Comparison of ENCODE assay signal across 18 mouse cellular contexts in genomic region chr1:160052556-160053315, GRCm38 (mm10). TPM values are rescaled to one million over a fixed set of nuclear protein-coding genes. Genes with fewer than 3 reads are reported as not detected.
DNase-seq lines count a peak whose midpoint lies in the region; ATAC-seq and TF ChIP-seq lines count a peak whose summit lies in the region.
"Had no signal": no experiment of that assay in that cellular context is flagged by ENCODE, and none has a peak within 500 bp of the region (broad histone marks: within the 10 kb centered on the region; RNA-seq: fewer than 3 reads in every experiment).

No protein-coding gene starts in this region.

- TF ChIP-seq CTCF in liver, embryonic 14.5 days (IDR thresholded peaks at IDR 0.05; ENCODE audit: low read depth) = no peak

- H3K9me3 ChIP-seq in liver, embryonic 14.5 days (ENCODE audit: control insufficient read depth, low read length) = no peaks in the 10 kb centered on the region
- no peaks in the 10 kb centered on the region for H3K9me3 ChIP-seq in liver, embryonic 11.5 days (ENCODE audit: control insufficient read depth, low read length)
- H3K9me3 ChIP-seq in hindbrain, embryonic 10.5 days = no peaks in the 10 kb centered on the region
- H3K9me3 ChIP-seq: embryonic facial prominence, embryonic 15.5 days; heart, embryonic 15.5 days; midbrain, embryonic 15.5 days; neural tube, embryonic 13.5 days had no signal

- H3K4me1 ChIP-seq in liver, embryonic 14.5 days (replicated peaks; ENCODE audit: control insufficient read depth in 2 of 2, insufficient read depth in 2 of 2, low read length in 1 of 2) = peaks cover 49 to 65% of the 10 kb centered on the region in 2 experiments
- H3K4me1 ChIP-seq in liver, embryonic 11.5 days (replicated peaks; ENCODE audit: control insufficient read depth, insufficient read depth, low read length) = peaks cover 21% of the 10 kb centered on the region
- no peaks in the 10 kb centered on the region for H3K4me1 ChIP-seq in hindbrain, embryonic 10.5 days (replicated peaks)
- H3K4me1 ChIP-seq: embryonic facial prominence, embryonic 15.5 days; midbrain, embryonic 15.5 days; neural tube, embryonic 13.5 days had no signal

- no peak overlapping the region for H3K4me2 ChIP-seq in liver, embryonic 14.5 days (ENCODE audit: low read depth)
- no peak overlapping the region for H3K4me2 ChIP-seq in liver, embryonic 11.5 days
- H3K4me2 ChIP-seq: embryonic facial prominence, embryonic 15.5 days; heart, embryonic 15.5 days; midbrain, embryonic 15.5 days; neural tube, embryonic 13.5 days had no signal

- H3K27ac ChIP-seq in liver, embryonic 14.5 days = 0 out of 2 replicates have a peak overlapping the region, but pooled peaks have one; percentile 5
- no peak overlapping the region for H3K27ac ChIP-seq in liver, embryonic 11.5 days (ENCODE audit: low read depth, low read length)
- no peak overlapping the region for H3K27ac ChIP-seq in hindbrain, embryonic 10.5 days
- H3K27ac ChIP-seq: embryonic facial prominence, embryonic 15.5 days; heart, embryonic 15.5 days; kidney, postnatal 0 days; midbrain, embryonic 15.5 days; neural tube, embryonic 13.5 days; stomach, postnatal 0 days had no signal

- no peaks in the 10 kb centered on the region for H3K27me3 ChIP-seq in liver, embryonic 14.5 days (ENCODE audit: control insufficient read depth, insufficient read depth, low read length)
- H3K27me3 ChIP-seq in liver, embryonic 11.5 days (replicated peaks; ENCODE audit: control insufficient read depth, insufficient read depth, low read length) = no peaks in the 10 kb centered on the region
- no peaks in the 10 kb centered on the region for H3K27me3 ChIP-seq in hindbrain, embryonic 10.5 days (ENCODE audit: insufficient read depth, poor library complexity, severe bottlenecking)
- H3K27me3 ChIP-seq: embryonic facial prominence, embryonic 15.5 days; heart, embryonic 15.5 days; midbrain, embryonic 15.5 days; neural tube, embryonic 13.5 days had no signal

- ATAC-seq in liver, embryonic 14.5 days (ENCODE audit: insufficient read depth) = peak; percentile 19; the same call in 1 of the 2 replicates
- no peak for ATAC-seq in liver, embryonic 11.5 days (replicated peaks; ENCODE audit: low FRiP score)
- peak; percentile 65 for ATAC-seq in granulocyte monocyte progenitor cell, adult 5-6 weeks (replicated peaks; ENCODE audit: poor library complexity, severe bottlenecking)
- ATAC-seq: intestine, embryonic 16.5 days; midbrain, embryonic 15.5 days had no signal

- no peak for DNase-seq in liver, embryonic 14.5 days (ENCODE audit: low read depth in 3 of 3, low spot score in 3 of 3)
- DNase-seq in liver, embryonic 11.5 days (ENCODE audit: low spot score) = no peak
- DNase-seq in CD4-positive, CD25-positive, alpha-beta regulatory T cell, adult 2 months (ENCODE audit: low read depth, low spot score) = peak; percentile 88
- peak; percentile 89 for DNase-seq in naive thymus-derived CD4-positive, alpha-beta T cell, adult 2 months (ENCODE audit: low read depth)
- DNase-seq in cerebellum, adult 9-10 months = no peak
- DNase-seq in cerebellum, adult 11 months = no peak
- DNase-seq in hindbrain, embryonic 10.5 days (ENCODE audit: low spot score) = no peak
- DNase-seq: cerebellum, adult 2 months; lung, postnatal 36 days; right cerebral cortex, postnatal 4 days had no signal

- TF ChIP-seq EP300 in liver, embryonic 14.5 days (IDR thresholded peaks at IDR 0.05; ENCODE audit: low read depth) = no peak

- H3K36me3 ChIP-seq in liver, embryonic 14.5 days (replicated peaks; ENCODE audit: control insufficient read depth, insufficient read depth, low read depth) = no peaks in the 10 kb centered on the region
- H3K36me3 ChIP-seq in liver, embryonic 11.5 days (ENCODE audit: control insufficient read depth, insufficient read depth, low read length) = no peaks in the 10 kb centered on the region
- H3K36me3 ChIP-seq in hindbrain, embryonic 10.5 days = no peaks in the 10 kb centered on the region
- H3K36me3 ChIP-seq: embryonic facial prominence, embryonic 15.5 days; heart, embryonic 15.5 days; midbrain, embryonic 15.5 days; neural tube, embryonic 13.5 days had no signal

- no peak overlapping the region for H3K4me3 ChIP-seq in liver, embryonic 14.5 days (ENCODE audit: insufficient read depth in 1 of 2, low read depth in 2 of 2, low read length in 2 of 2)
- H3K4me3 ChIP-seq in liver, embryonic 11.5 days (ENCODE audit: low read depth, low read length) = no peak overlapping the region
- H3K4me3 ChIP-seq in hindbrain, embryonic 10.5 days = no peak overlapping the region
- H3K4me3 ChIP-seq: embryonic facial prominence, embryonic 15.5 days; heart, embryonic 15.5 days; midbrain, embryonic 15.5 days; neural tube, embryonic 13.5 days had no signal

- 68% methylated on average over 2 of the region's 2 CpGs for WGBS in liver, embryonic 14.5 days (ENCODE audit: insufficient replicate concordance)
- WGBS in liver, embryonic 11.5 days = 78% methylated on average over 2 of the region's 2 CpGs
- WGBS in hindbrain, embryonic 10.5 days = 84% methylated on average over 2 of the region's 2 CpGs

- H3K9ac ChIP-seq in liver, embryonic 14.5 days (replicated peaks) = no peak overlapping the region
- no peak overlapping the region for H3K9ac ChIP-seq in liver, embryonic 11.5 days (ENCODE audit: low read depth, low read length)
- H3K9ac ChIP-seq: embryonic facial prominence, embryonic 15.5 days; heart, embryonic 15.5 days; midbrain, embryonic 15.5 days; neural tube, embryonic 13.5 days had no signal

RNA-seq across cellular contexts. Expression of gene 4930523C07Rik, which starts 8.6 kb away (rescaled TPM):
- 4.8 and 6.5 TPM in 2 replicates for polyA plus RNA-seq in liver, embryonic 14.5 days (2012; rRNA removed)
- polyA plus RNA-seq in liver, embryonic 14.5 days (2014; fragmentation: Nextera tagmentation; extraction: Ambion mirVana) = 18.0 and 28.1 TPM in 2 replicates
- polyA plus RNA-seq in liver, embryonic 11.5 days (2014; fragmentation: Nextera tagmentation; extraction: Ambion mirVana) = 13.2 and 19.0 TPM in 2 replicates
- total RNA-seq in granulocyte monocyte progenitor cell, adult 5-6 weeks (2014; fragmentation: Nextera tagmentation) = 22.9 and 28.4 TPM in 2 replicates
- total RNA-seq in granulocyte monocyte progenitor cell, adult 5-6 weeks (2017) = 53.9 and 82.3 TPM in 2 replicates
- polyA plus RNA-seq in hindbrain, embryonic 10.5 days (2016; fragmentation: Nextera tagmentation; extraction: Ambion mirVana) = 1.7 and 2.9 TPM in 2 replicates

Comparison
In these comparisons a context has a peak if more than half of its experiments do, and no peak if none do; other contexts are left out.
1. DNase-seq: peak in CD4-positive, CD25-positive, alpha-beta regulatory T cell, adult 2 months (single experiment) and naive thymus-derived CD4-positive, alpha-beta T cell, adult 2 months (single experiment); none in liver, embryonic 14.5 days (0 of 3), liver, embryonic 11.5 days (single experiment), cerebellum, adult 9-10 months (single experiment), cerebellum, adult 11 months (single experiment) and hindbrain, embryonic 10.5 days (single experiment).